Mouse (Mus musculus): ENCODE measurements around the gene Cryba2.

The Cryba2 gene

GRCm38 (mm10) chr1:74850251-74850650, 42.7 kb downstream of the Cryba2 start:
- no peak for DNase-seq (ENCODE audit: low read depth, low spot score)

GRCm38 (mm10) chr1:74848946-74849345, 44.0 kb downstream of the Cryba2 start:
- DNase-seq (ENCODE audit: low read depth, low spot score), result no peak

- no peak for DNase-seq (ENCODE audit: low read depth, low spot score)
These were observed 46.6 kb downstream of the Cryba2 start for GRCm38 (mm10) chr1:74846341-74846740.

GRCm38 (mm10) chr1:74843090-74843489, 49.9 kb downstream of the Cryba2 start:
- DNase-seq (ENCODE audit: low read depth, low spot score), result no peak

Data from c-Kit-negative CD71-positive TER-119-positive erythroid progenitor cells, embryonic 14.5 days (primary cell).